Mouse (Mus musculus) forebrain, embryonic 16.5 days (tissue): ENCODE results near the gene Dennd1a. TPM values are rescaled to one million over a fixed set of nuclear protein-coding genes. Genes with fewer than 3 reads are reported as not detected.

ENCODE experiments used
- ATAC-seq: fragments of 200-750 bp; cut with Nextera tagmentation; 2 replicates; pipeline ENCODE4 v1.8.0; 2017; ENCODE audit warnings: mild to moderate bottlenecking, moderate library complexity
- H3K27ac ChIP-seq: fragments of 300-500 bp; sonication (generic); 2 replicates; pipeline ENCODE4 v1.5.1; 2014; ENCODE audit warnings: low read length, control low read depth
- H3K27me3 ChIP-seq: fragments of 300-500 bp; sonication (generic); replicated peaks from 2 replicates; pipeline ENCODE4 v1.6.1; 2014; ENCODE audit warnings: low read length; ENCODE audit not compliant: control insufficient read depth, insufficient read depth
- H3K36me3 ChIP-seq: fragments of 300-500 bp; sonication (generic); 2 replicates; pipeline ENCODE4 v1.6.1; 2014; ENCODE audit not compliant: control insufficient read depth, insufficient read depth
- H3K4me1 ChIP-seq: fragments of 300-500 bp; sonication (generic); replicated peaks from 2 replicates; pipeline ENCODE4 v1.6.1; 2014; ENCODE audit warnings: low read length; ENCODE audit not compliant: control insufficient read depth, insufficient read depth
- H3K4me2 ChIP-seq: fragments of 300-500 bp; sonication (generic); 2 replicates; pipeline ENCODE4 v1.6.1; 2014; ENCODE audit warnings: mild to moderate bottlenecking, low read length, control low read depth
- H3K4me3 ChIP-seq: fragments of 300-500 bp; sonication (generic); replicated peaks from 2 replicates; pipeline ENCODE4 v1.5.1; 2014; ENCODE audit warnings: mild to moderate bottlenecking, low read length, control low read depth
- H3K9ac ChIP-seq: fragments of 300-500 bp; sonication (generic); replicated peaks from 2 replicates; pipeline ENCODE4 v1.6.1; 2014; ENCODE audit warnings: low read depth, low read length, control low read depth
- H3K9me3 ChIP-seq: fragments of 300-500 bp; sonication (generic); 2 replicates; pipeline ENCODE4 v1.6.1; 2016; ENCODE audit warnings: low read length; ENCODE audit not compliant: control insufficient read depth
- WGBS: fragments of 180-500 bp; shearing (Covaris S2); extraction: QIAGEN DNeasy Blood & Tissue Kit; methylation state at CpG from one replicate; pipeline ENCODE4 v1.1.7; 2014; 5-methylcytosine and 5-hydroxymethylcytosine counted together
- polyA plus RNA-seq: library from polyadenylated mRNA; unstranded; fragments of >200 nt; fragmentation: Nextera tagmentation; extraction: Ambion mirVana; gene quantifications from 2 replicates; pipeline ENCODE4 v1.2.1, GENCODE M21; 2015

Dennd1a gene
- polyA plus RNA-seq, 1 experiment from 2014 or later: 19.5 TPM

- no peaks in the 10 kb centered on the region for H3K27me3 ChIP-seq
- H3K27ac ChIP-seq: no peak overlapping the region
- no peak overlapping the region for H3K9ac ChIP-seq
- no peaks in the 10 kb centered on the region for H3K36me3 ChIP-seq
- H3K4me3 ChIP-seq: no peak overlapping the region
- peaks cover 24% of the 10 kb centered on the region for H3K4me1 ChIP-seq
- 45% methylated on average over 10 of the region's 11 CpGs for WGBS
- ATAC-seq: peak; percentile 16; the same call in 1 of the 2 replicates
- H3K9me3 ChIP-seq: no peaks in the 10 kb centered on the region
- no peak overlapping the region for H3K4me2 ChIP-seq
Measured at GRCm38 (mm10) chr2:37766027-37766761, 521.0 kb downstream of the Dennd1a start.

- no peak for ATAC-seq
- WGBS: 24% methylated on average over 21 of the region's 21 CpGs
- H3K4me3 ChIP-seq: no peak overlapping the region
Measured at GRCm38 (mm10) chr2:37765082-37765483, 522.1 kb downstream of the Dennd1a start.

GRCm38 (mm10) chr2:37764514-37764913, 522.7 kb downstream of the Dennd1a start:
- Histone ChIP-seq H3K27ac (no peak overlapping the region), H3K36me3 (no peaks in the 10 kb centered on the region), H3K4me2 (no peak overlapping the region), H3K27me3 (no peaks in the 10 kb centered on the region), H3K4me1 (peaks cover 24% of the 10 kb centered on the region), H3K4me3 (no peak overlapping the region), H3K9me3 (no peaks in the 10 kb centered on the region), H3K9ac (no peak overlapping the region)
- 91% methylated on average over 2 of the region's 2 CpGs for WGBS
- no peak for ATAC-seq

More at GRCm38 (mm10) chr2:37765082-37765483, 522.1 kb downstream of the Dennd1a start:
- Histone ChIP-seq H3K4me1 (peaks cover 24% of the 10 kb centered on the region), H3K4me2 (no peak overlapping the region), H3K36me3 (no peaks in the 10 kb centered on the region), H3K9me3 (no peaks in the 10 kb centered on the region), H3K9ac (no peak overlapping the region), H3K27ac (no peak overlapping the region), H3K27me3 (no peaks in the 10 kb centered on the region)

GRCm38 (mm10) chr2:37763638-37764037, 523.6 kb downstream of the Dennd1a start:
- H3K4me2 ChIP-seq: no peak overlapping the region
- no peak overlapping the region for H3K9ac ChIP-seq
- H3K27ac ChIP-seq: no peak overlapping the region
- peaks cover 19% of the 10 kb centered on the region for H3K4me1 ChIP-seq
- H3K27me3 ChIP-seq: no peaks in the 10 kb centered on the region
- H3K9me3 ChIP-seq: no peaks in the 10 kb centered on the region
- ATAC-seq: no peak
- H3K4me3 ChIP-seq: no peak overlapping the region
- H3K36me3 ChIP-seq: no peaks in the 10 kb centered on the region
- WGBS: 13% methylated on average over 3 of the region's 3 CpGs

- WGBS: 42% methylated on average over 6 of the region's 6 CpGs
- Histone ChIP-seq H3K4me2 (no peak overlapping the region), H3K4me1 (peaks cover 14% of the 10 kb centered on the region), H3K27me3 (no peaks in the 10 kb centered on the region), H3K36me3 (no peaks in the 10 kb centered on the region), H3K4me3 (no peak overlapping the region), H3K27ac (no peak overlapping the region), H3K9ac (no peak overlapping the region), H3K9me3 (no peaks in the 10 kb centered on the region)
- no peak for ATAC-seq
Measured at GRCm38 (mm10) chr2:37760633-37761032, 526.6 kb downstream of the Dennd1a start.

- Histone ChIP-seq H3K4me3 (no peak overlapping the region), H3K36me3 (no peaks in the 10 kb centered on the region), H3K27ac (no peak overlapping the region), H3K4me1 (peaks cover 14% of the 10 kb centered on the region), H3K4me2 (0 out of 2 replicates have a peak overlapping the region, but pooled peaks have one; percentile 9), H3K9me3 (no peaks in the 10 kb centered on the region), H3K9ac (peak overlapping the region; percentile 36; the same call in 1 of the 2 replicates), H3K27me3 (no peaks in the 10 kb centered on the region)
- peak; percentile 63 for ATAC-seq
- WGBS: 10% methylated on average over 21 of the region's 21 CpGs
Measured at GRCm38 (mm10) chr2:37758343-37759015, 528.7 kb downstream of the Dennd1a start.

GRCm38 (mm10) chr2:37757784-37758183, 529.4 kb downstream of the Dennd1a start:
- 78% methylated on average over 4 of the region's 4 CpGs for WGBS
- Histone ChIP-seq H3K4me3 (no peak overlapping the region), H3K9me3 (no peaks in the 10 kb centered on the region), H3K9ac (no peak overlapping the region; the same call in 1 of the 2 replicates), H3K4me2 (no peak overlapping the region), H3K27me3 (no peaks in the 10 kb centered on the region), H3K36me3 (no peaks in the 10 kb centered on the region), H3K4me1 (peaks cover 14% of the 10 kb centered on the region), H3K27ac (no peak overlapping the region)
- peak; percentile 40; the same call in 1 of the 2 replicates for ATAC-seq

GRCm38 (mm10) chr2:37757016-37757415, 530.2 kb downstream of the Dennd1a start:
- H3K36me3 ChIP-seq: no peaks in the 10 kb centered on the region
- no peak overlapping the region for H3K4me2 ChIP-seq
- WGBS: 88% methylated on average over 5 of the region's 5 CpGs
- H3K27me3 ChIP-seq: no peaks in the 10 kb centered on the region
- H3K4me3 ChIP-seq: no peak overlapping the region
- H3K27ac ChIP-seq: no peak overlapping the region
- no peaks in the 10 kb centered on the region for H3K9me3 ChIP-seq
- peaks cover 14% of the 10 kb centered on the region for H3K4me1 ChIP-seq
- ATAC-seq: no peak
- H3K9ac ChIP-seq: no peak overlapping the region

GRCm38 (mm10) chr2:37756220-37756930, 530.8 kb downstream of the Dennd1a start:
- no peak overlapping the region for H3K9ac ChIP-seq
- ATAC-seq: no peak
- no peaks in the 10 kb centered on the region for H3K27me3 ChIP-seq
- H3K4me3 ChIP-seq: no peak overlapping the region
- H3K4me2 ChIP-seq: no peak overlapping the region
- 88% methylated on average over 2 of the region's 2 CpGs for WGBS
- H3K4me1 ChIP-seq: peaks cover 14% of the 10 kb centered on the region
- H3K9me3 ChIP-seq: no peaks in the 10 kb centered on the region
- H3K36me3 ChIP-seq: no peaks in the 10 kb centered on the region
- no peak overlapping the region for H3K27ac ChIP-seq
